Mouse (Mus musculus): ENCODE results near the gene Smc4.

DNA sequence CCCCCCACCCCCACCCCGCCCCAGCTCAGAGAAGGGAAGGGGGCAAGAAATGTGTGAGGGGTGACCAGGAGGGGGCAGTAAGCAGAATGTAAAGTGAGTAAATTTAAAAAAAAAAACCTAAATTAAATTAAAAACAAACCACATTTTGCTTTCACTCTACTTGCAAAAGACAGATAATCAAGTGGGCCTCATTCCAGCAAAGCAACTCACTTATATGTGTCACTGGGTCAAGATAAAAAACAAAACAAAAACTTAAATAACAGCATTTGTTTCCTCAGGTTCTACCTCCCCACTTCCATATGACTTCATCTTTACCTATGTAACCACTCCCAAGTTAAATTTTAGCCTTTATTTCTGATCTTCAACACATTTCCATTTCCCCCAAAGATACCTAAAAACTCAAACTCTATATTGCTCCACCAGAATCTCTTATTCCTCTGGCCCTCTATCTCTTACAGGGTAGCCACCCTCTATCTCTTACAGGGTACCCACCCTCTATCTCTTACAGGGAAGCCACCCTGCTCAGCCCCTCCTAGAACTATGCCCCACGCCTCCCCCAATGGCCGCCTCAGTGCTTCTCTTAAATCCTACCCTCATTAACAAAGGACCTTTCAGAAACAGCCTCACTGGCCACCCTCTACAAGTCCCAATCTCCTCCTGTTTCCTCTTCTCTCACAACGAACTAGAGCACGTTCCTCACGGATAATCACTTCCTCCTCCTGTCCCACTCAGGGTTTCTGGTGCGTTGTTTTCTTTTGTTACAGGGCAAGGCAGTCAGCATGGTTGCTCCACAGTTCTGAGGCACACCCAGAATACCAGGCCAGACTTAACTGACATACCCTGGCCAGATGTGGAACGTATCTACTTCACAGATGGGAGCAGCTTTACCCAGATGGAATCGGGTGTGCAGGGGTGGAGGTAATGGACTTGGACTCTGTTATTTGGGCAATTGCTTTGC lies 28.7 kb upstream of the Smc4 start:
- TF ChIP-seq MAX (IDR thresholded peaks at IDR 0.05; ENCODE audit: low read depth) (no peak), MYOD1 (IDR thresholded peaks at IDR 0.05; ENCODE audit: control insufficient read depth in 1 of 3, insufficient read length in 2 of 3, low read depth in 2 of 3) (no peak)
